Mouse (Mus musculus): ENCODE data around the gene Saa4.
A peak's percentile ranks its signal among the peaks of the same experiment; 100 is the strongest.
"Not testable (repeated sequence)": the region's sequence is repeated elsewhere in the genome, so short reads cannot be mapped to it uniquely, and the experiment has no call there.

Saa4 gene

DNA sequence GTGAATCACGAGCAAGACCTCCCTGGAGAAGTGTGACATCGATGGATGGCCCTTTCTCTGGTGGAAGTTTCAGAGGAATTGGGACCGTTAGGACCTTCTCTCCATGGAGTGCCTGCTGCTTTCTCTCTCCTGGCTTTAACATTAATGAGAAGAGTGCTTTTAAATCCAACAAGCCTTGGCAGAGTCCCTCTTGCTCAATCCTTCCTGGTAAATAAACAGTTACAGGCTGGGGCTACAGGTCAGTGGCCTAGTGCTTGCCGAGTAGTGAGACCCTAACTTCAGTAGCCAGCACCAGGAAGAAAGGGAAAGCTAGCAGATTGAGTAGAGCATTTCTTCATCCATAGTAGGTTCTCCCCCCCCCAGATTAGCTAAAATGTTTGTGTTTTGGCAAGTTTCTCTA lies at the start of gene Saa4:
Gene Saa4 (minus strand): TSS at position 146 of the 400 bp plus-strand sequence.
- no peak for DNase-seq

DNA sequence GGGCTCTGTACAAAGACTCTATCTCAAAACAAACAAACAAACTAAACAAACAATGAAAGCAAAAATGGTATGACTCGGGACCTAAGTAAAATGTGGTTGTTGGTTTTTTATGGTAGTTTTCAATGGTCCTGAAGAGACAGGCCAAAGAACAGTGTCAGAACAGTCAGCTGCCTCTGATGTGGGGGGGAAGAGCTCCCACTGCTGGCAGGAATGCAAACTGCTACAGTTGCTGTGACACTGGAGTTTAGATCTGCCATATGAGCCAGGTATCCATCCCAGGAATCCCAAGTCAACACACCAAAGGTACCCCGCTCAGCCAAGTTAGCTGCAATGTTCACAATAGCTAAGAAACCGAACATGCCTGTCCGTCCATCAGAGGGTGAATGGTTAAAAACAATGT lies 38.3 kb upstream of the Saa4 start:
- DNase-seq: peak; percentile 66 to 78

DNA sequence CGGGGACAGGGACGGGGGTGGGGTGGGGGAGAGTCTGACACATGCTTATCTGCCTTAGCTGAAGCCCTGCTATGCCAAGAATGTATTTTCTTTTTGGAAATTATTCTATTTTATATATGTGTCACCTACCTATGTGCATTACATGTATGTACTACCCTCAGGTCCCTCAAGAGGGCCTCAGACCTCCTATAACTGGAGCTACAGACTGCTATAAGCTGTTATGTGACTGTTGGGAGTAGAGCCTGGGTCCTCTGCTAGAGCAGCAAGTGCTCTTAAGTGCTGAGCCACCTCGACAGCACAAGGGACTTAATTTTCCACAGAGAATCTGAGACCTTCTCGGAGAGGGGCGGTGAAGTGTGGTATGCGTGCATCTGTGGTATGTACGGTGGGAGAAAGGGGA lies 36.0 kb upstream of the Saa4 start:
- no peak for DNase-seq

DNA sequence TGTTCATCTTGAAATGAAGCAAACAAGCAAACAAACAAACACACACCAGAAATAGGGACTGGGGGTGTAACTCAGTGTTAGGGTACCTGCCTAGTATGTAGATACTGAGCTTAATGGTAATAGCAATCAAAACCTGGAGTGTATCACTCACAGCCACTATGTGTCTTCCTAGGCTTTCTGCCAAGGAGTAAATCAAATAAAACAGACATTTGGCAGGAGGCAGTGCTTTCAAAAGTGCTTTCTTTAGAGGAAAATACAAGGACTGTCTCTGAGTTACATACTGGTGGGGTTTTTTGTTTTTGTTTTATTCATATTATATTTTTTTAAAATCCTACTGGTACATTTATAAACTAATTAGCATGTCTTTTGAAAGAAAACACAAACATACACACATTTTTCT lies 35.0 kb upstream of the Saa4 start:
- no peak for DNase-seq

DNA sequence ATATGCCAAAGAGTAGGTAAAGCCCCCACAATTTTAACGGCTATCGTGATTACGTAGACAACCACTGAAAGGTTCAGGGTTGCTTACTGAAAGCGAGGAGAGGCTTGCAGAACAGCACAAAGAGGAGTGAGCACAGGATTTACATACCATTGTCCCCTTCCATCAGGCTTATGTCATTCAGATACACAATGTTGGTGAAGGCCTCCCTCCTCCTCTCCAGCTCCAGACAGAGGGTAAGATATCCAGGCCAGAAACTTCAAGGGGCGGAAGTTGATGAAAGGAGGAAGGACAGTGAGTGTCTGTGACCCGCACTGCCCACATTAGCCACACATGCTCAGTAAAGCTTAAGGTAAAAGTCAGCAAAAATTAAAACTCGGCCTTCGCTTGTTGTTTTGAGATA lies 32.3 kb upstream of the Saa4 start:
- DNase-seq: no peak

DNA sequence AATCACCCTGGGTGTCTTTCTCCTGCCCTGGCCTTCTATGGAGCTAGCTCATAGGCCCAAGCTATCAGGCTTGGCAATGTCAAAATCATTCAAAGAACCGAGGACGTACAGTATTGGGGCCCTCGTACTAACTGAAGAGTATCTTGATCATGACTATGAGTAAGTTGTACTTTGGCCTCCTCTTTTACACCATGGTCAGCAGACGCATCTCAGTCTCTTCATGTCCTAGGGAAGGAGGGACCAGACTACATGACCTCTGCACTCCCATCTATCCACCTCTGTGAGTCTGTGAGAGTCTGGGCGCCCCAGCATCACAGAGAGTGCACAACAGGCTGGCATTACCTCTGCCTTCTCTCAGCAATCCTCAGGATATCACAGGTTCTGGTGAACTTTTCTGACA lies 30.2 kb upstream of the Saa4 start:
- no peak for DNase-seq

DNA sequence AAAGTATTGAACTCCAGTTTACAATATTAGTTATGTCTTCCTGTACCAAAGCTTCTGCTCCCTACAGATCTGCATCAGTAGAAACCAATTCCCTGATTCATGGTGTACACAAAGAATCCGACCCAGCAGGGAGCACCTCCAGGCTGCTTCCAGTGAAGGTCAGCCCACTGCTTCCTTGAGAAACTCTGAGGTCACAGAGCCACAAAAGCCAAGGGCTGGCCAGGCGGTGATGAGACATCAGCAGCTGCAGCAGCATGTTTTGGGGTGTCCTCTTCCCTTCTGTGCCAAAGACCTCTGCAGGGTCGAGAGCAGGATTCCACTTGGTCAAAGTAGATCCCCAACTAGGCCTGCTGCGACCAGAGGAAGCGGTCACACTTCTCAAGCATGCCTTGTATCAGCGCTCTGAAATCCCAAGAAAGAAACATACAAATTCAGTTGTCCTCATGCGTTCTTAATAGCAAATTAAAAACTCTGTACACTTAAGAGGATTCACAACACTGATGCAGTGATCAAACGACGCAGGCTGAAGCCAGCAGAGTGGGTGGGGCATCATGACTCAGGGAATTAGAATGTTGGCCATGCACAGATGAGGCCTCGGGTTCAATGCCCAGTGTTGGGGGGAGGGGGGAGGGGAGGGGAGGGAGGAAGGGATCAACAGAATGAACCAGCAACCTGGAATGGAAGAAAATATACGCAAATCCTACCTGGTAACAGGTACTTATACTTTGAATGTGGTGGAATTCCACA lies 28.8 kb upstream of the Saa4 start:
- DNase-seq: no peak

DNA sequence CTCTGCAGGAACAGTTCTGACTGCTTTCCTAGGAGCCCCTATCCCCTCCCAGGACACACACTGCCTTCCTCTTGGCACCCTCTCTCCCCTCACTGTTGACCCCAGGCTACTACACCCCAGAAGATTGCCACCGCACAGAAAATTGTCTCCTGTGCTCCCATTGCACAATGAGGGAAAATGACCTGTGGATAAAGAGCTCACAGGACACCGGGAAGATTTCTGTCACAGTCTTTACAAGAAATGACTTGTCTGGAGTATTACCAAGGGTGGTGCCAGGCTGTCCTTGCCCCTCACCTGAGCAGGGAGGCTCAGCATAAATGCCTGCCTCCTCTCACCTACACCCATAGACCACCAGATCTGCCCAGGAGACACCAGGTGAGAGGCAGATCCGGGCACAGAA lies 19.1 kb upstream of the Saa4 start, which contains the start of gene Saa2:
Gene Saa2 (plus strand): TSS at position 301 of the 400 bp plus-strand sequence.
- no peak for DNase-seq

DNA sequence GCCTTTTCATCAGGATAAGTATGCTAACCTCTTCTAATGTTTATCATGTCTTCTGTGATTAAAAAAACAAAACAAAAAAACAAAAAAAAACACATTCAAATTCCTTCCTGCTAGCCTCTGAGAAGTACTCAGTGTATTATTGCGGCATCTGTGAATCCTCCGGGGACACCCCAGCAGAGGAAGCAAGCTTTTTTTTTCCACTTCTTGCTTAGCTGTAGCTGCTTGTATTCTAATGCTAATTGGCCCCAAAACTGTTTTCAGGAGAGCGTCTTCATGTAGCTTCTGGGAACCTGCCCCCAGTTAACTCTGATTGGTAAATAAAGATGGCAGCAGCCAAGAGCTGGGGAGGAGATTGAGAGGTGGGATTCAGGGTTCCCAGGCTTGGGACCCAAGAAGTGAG lies 16.1 kb upstream of the Saa4 start:
- DNase-seq: no peak

DNA sequence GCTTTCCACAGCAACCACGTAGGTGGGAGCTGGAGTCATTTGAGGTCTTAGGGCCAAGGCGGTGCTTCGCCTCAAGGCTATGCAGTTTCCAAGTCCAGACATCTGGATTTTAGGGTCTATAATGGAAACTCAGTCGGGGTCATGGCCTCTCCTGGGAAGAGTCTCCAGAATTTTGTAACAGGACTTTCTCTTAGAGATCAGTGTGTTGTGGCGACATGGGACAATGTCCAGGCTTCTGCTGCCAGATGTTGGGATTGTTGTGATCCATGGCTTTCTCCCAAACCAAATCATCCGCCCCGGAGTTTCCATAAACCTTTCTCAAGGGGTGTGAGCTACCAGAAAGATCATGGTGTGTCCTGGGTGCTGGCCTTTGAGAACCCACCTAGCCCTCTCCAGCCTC lies 14.0 kb upstream of the Saa4 start:
- DNase-seq: no peak

DNA sequence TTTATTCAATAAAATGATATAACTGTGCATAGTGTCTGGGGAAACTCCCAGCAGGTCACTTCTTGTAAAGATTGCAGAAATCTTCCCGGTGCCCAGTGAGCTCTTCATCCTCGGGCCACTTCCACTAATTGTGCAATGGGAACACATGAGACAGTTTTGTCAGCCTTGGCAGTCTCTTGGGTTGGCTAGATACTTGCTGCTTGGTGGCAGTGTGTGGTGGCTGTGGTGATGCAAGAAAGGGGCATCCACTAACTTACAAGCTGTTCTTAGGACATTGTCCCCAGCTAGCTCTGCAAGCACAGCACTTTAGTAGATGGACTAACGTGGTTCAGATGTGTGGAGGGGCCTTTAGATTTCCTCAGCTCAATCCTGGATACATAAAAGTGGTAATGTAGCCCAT lies 13.4 kb upstream of the Saa4 start:
- no peak for DNase-seq

DNA sequence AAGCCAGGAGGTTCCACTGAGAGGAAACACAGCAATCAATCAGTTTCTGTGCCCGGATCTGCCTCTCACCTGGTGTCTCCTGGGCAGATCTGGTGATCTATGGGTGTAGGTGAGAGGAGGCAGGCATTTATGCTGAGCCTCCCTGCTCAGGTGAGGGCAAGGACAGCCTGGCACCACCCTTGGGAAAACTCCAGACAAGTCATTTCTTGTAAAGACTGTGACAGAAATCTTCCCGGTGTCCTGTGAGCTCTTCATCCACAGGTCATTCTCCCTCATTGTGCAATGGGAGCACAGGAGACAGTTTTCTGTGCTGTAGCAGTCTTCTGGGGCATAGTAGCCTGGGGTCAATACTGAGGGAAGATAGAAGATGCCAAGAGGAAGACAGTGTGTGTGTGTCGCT lies 10.5 kb upstream of the Saa4 start, which contains the start of gene Saa1:
Gene Saa1 (minus strand): TSS at position 101 of the 400 bp plus-strand sequence.
- not testable (repeated sequence) for DNase-seq

DNA sequence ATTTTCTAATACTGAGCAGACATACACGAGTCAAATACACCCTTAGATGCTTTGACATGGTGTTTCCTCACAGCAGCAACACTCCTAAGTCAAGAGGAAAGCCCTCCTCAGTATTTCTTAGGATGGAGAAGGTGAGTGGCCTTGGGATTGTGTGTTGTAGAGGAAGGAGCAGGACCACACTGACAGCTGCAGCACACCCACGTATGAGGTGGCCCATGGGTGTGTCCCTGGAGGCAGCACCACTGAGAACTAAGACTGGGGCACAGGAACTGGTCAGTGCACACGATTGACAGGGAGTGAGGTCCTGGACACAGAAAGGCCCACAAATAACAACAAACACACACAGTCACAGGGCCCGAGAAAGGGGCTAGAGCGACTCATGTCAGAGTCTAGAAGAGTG lies 7.6 kb upstream of the Saa4 start:
- DNase-seq: not testable (repeated sequence)

DNA sequence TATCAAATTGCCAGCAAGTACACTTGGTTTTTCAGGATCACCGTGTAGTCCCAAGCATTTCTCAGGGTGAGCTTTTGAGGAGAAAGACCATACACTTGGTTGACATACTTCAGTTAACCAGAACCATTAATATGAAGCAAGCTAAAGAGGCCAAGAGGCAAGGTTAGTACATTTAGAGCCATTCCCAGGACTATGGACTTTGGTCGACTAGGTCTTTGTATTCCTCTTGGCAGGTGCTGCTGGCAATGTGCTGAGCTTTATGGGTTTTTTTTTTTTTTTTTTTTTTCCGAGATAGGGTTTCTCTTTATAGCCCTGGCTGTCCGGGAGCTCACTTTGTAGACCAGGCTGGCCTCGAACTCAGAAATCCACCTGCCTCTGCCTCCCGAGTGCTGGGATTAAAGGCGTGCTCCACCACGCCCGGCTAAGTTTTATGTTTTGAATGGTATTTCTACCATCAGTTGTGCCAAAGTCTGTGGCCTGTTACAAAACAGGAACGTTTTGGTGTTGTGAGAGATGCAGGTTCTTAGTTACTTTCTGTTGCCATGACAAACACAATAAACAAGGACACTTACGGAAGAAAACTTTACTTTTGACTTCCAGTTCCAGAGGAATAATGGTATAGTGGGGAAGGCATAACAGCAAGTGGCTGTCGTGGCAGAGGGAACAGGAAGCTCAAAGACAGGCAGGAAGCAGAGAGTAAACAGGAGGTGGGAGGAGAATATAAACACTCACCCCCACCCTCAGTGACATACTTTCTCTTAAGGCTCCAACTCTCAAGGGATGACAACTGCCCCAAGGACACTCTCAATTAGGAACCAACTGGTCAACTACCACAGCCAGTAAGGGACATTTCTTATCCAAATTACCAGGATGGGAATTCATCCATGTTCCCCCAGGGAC lies 6.4 kb upstream of the Saa4 start:
- DNase-seq: no peak

DNA sequence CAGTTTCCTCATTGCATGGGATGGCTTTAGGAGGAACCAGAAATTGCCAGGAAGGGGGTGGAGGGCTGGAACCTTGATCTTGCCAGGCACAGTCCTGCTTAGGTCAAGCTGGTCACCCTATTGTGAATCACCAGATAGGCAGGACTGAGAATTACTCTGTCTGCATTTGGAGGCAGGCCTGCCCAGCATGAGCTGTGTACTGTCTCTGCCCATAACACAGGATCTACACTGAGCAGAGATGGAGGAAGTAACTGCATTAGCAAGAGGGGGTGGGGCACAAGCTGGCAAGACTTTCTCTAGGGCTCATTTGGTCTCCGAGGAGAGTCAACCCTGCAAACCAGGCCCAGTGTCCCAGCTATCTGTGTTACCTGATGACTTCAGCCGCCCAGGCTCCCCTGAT lies 2.6 kb upstream of the Saa4 start:
- no peak for DNase-seq

DNA sequence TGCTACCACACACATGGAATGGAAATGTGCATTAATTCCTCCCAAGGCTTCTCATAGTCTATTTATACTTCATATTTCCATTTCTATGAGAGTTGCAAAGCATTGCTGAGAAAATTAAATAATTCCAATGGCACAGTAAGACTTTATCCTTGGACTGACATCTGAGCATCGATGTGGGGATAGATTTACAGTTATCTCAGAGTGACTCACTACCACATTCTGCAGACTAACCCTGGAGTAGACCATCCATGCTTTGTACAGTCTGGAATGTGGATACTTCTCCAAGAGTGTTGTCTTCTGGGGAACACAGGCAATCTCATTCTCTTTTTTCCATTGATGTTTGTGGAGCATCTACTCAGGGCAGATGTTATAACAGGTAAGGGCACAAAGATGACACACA lies 4.8 kb downstream of the Saa4 start:
- no peak for DNase-seq

DNA sequence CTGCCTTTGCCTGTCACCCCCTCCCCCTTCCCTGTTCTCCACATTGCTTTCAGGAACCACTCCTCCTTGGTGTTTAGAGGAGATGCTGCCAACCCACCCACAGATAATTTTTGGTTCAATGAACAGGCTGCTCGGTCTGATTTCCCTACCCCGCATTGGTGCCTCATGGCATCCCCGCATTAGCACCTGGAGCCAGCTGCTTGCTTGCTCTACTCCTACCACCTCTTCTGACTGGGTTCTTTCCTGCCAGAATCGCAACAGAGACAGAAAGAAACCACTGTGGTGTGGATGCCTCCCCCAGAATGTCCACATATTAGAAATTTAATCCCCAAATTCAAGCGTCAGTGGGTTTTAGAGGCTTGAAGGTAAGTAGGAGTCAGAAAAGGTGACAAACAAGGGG lies 8.0 kb downstream of the Saa4 start:
- DNase-seq: no peak

DNA sequence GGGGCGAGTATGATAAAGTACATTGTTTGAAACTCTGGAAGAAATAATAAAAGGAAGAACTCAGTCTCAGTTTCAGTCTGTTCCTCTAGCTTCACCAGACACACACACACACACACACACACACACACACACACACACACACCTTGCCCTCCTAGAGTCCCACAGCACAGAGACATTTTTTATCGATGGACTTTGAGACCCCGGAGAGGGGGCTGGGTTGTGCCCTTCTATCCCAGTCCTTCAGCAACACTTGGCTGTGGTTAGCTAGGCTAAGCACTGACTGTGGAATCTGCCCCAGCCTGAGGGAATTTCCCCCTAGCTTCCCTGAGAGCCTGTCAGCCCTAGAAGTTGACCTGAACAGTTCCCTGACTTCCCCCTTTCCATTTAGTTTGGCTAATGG lies 8.6 kb downstream of the Saa4 start:
- no peak for DNase-seq

DNA sequence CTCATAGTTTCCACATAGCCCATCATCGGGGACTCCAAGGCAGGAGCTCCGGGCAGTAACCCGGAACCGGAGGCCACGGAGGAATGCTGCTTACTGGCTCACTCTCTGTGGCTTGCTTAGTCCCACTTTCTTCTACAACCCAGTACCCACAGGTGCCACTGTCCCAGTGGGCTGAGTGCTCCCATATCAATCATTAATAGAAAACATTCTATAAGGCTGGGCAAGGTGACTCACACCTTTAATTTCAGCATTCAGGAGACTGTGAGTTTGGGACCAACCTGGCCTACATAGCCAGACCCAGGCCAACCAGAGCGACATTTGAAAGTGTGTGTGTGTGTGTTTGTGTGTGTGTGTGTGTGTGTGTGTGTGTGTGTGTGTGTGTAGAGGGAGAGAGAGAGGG lies 9.0 kb downstream of the Saa4 start:
- DNase-seq: no peak

DNA sequence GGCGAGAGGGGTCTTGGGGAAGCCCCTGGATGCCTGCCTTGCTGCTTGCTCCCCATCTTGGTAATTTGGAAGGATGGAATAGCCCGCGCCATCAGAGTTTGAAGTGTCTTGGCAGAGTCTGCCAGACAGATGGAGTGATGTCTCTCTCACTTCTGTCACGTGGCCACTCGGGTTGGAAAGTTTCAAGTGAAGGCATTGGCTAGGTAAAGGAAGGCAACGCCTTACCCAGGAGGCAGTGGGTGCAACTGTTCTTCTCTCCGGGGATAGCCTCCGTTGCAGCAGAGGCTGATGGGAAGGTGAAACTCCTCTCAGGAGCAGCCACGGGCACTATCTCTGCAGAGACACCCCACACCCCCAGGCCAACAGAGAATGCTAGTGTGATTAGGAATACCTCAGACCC lies 11.9 kb downstream of the Saa4 start:
- DNase-seq: peak; percentile 48 to 57

DNA sequence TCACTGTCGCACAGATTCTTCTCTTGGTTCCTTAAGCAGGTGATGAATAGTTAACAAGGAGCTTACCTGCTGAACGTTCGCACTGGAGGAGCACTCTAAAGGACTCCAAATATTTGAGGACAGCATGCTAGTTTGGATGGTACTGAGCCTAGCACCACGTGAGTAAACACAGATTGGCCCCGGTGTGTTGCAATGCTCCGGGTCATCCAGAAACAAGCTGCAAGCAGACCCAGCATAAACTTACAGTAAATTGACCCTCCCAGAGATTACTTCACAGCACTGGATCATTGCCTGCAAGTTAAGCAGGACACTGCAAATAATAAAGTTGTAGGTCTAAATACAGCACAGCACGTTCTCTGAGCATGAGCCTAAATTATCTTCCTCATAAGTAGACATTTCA lies 12.9 kb downstream of the Saa4 start:
- peak; percentile 42 to 55 for DNase-seq

DNA sequence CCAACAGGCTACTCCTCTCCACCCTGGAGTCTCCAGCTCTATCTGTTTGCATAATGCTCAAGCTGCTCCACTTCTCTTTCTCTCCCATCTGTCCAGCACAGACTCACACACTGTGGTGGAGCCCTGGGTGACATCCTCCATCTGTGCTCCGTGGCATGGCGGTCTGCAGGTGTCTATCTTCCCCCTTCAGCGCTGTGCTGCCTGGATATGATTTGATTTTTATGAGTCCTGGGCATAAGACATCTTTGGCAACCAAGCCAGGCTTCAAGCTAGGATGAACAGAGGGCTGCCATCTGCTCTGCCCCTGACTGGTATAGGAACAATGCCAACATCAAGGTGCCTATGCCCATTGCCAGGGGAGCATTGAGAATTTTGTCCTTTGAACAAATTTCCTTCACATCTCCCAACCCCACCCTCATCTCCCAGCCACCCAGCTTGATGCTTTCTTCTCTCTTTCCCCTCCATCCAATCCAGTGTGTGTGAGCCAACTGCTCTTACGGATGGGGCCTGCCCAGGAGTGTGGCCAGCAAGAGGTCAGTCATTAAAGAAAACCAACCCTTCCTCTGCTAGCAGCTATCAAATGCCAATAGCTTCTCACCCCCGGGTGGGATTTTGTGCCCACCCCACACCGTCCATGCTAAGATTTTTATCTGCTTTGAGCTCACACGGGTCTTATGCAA lies 13.7 kb downstream of the Saa4 start:
- peak; percentile 85 to 91 for DNase-seq

DNA sequence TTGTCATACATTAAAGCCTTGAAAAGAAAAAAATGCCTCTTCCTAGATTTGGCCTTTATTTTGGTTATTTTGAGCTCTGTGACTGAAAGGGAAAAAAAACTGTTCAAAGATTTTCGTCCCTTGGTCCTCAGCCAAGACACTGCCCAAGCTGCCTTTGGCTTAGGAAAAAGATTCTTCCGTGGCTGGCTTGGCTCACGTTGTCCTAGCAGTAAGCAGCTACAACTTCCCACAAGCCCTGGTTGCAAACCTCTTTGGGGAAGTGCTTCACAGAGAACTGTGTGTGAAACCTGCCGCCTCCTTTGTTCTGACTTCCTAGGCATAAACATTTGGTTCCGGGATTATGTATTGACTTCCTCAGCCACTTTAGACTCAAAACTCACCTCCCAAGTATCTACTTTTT lies 15.5 kb downstream of the Saa4 start:
- peak; percentile 48 to 50 for DNase-seq

DNA sequence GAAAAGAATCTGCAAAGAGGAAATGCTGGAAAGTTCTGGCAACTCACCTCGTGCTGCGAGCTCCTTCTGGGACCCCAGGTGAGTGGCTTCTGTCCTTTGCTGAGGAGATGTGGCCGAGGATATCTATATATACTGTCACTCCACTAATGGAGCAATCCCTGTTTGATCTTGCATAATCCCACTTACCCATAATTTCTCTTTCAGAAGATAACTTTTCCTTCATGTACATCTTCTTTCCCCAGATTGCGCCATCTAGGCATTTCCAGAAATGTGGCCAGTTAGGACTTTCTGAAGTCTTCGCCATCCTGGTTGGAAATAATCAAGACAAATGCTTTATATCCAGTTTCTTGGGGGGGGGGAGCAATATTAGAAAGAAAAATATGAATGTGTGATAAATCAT lies 16.8 kb downstream of the Saa4 start, which contains the start of gene Saa3:
Gene Saa3 (minus strand): TSS at position 101 of the 400 bp plus-strand sequence.
- DNase-seq: no peak

All from cerebellum, adult 18-20 months (tissue).